8 mouse cellular contexts compared by ENCODE assay signal in genomic region chr7:44335031-44335878, GRCm38 (mm10). TPM values are rescaled to one million over a fixed set of nuclear protein-coding genes. Genes with fewer than 3 reads are reported as not detected.
DNase-seq lines count a peak whose midpoint lies in the region; ATAC-seq and TF ChIP-seq lines count a peak whose summit lies in the region.

No protein-coding gene starts in this region.

- no peak overlapping the region for H3K27ac ChIP-seq in heart, embryonic 10.5 days
- peak overlapping the region; percentile 85 for H3K27ac ChIP-seq in forebrain, postnatal 0 days (ENCODE audit: low read depth, low read length)
- H3K27ac ChIP-seq in stomach, postnatal 0 days (replicated peaks), result no peak overlapping the region

- H3K4me2 ChIP-seq in forebrain, postnatal 0 days (ENCODE audit: low read depth), result peak overlapping the region; percentile 88
- H3K4me2 ChIP-seq in stomach, postnatal 0 days (replicated peaks; ENCODE audit: low read depth), result peak overlapping the region; percentile 45

- peaks cover 86% of the 10 kb centered on the region for H3K27me3 ChIP-seq in heart, embryonic 10.5 days (ENCODE audit: insufficient read depth, poor library complexity, severe bottlenecking)
- H3K27me3 ChIP-seq in forebrain, postnatal 0 days (ENCODE audit: insufficient read depth, low read length), result no peaks in the 10 kb centered on the region
- peaks cover 18% of the 10 kb centered on the region for H3K27me3 ChIP-seq in stomach, postnatal 0 days (ENCODE audit: control insufficient read depth, insufficient read depth, low read length)

- H3K4me3 ChIP-seq in heart, embryonic 10.5 days, result peak overlapping the region; percentile 59
- peak overlapping the region; percentile 70 for H3K4me3 ChIP-seq in forebrain, postnatal 0 days (ENCODE audit: low read depth, low read length)
- H3K4me3 ChIP-seq in stomach, postnatal 0 days (ENCODE audit: low read depth, low read length), result peak overlapping the region; percentile 33

- peak overlapping the region; percentile 84 for H3K9ac ChIP-seq in forebrain, postnatal 0 days
- no peak overlapping the region for H3K9ac ChIP-seq in stomach, postnatal 0 days (ENCODE audit: low read length)

- H3K36me3 ChIP-seq in heart, embryonic 10.5 days, result no peaks in the 10 kb centered on the region
- peaks cover 22% of the 10 kb centered on the region for H3K36me3 ChIP-seq in forebrain, postnatal 0 days (ENCODE audit: insufficient read depth)
- H3K36me3 ChIP-seq in stomach, postnatal 0 days (ENCODE audit: control insufficient read depth, insufficient read depth, low read length), result no peaks in the 10 kb centered on the region

- no peak for TF ChIP-seq EP300 in stomach, postnatal 0 days (optimal IDR thresholded peaks at IDR 0.05)

- TF ChIP-seq CTCF in forebrain, postnatal 0 days (IDR thresholded peaks at IDR 0.05; ENCODE audit: low read depth), result no peak
- TF ChIP-seq CTCF in stomach, postnatal 0 days (IDR thresholded peaks at IDR 0.05; ENCODE audit: low read depth), result no peak

- WGBS in heart, embryonic 10.5 days, result 4% methylated on average over 24 of the region's 40 CpGs
- 7% methylated on average over 20 of the region's 40 CpGs for WGBS in forebrain, postnatal 0 days
- 7% methylated on average over 25 of the region's 40 CpGs for WGBS in stomach, postnatal 0 days

- no peak for DNase-seq in heart, embryonic 10.5 days (ENCODE audit: low spot score)
- no peak for DNase-seq in heart, adult 18-20 months
- peak; percentile 79 to 82 for DNase-seq in right cerebral cortex, postnatal 10 days (ENCODE audit: low spot score in 2 of 2)
- DNase-seq in right cerebral cortex, postnatal 36 days (ENCODE audit: low spot score in 2 of 2), result no peak
- peak; percentile 84 for DNase-seq in forebrain, postnatal 0 days
- DNase-seq in stomach, postnatal 0 days (ENCODE audit: low spot score), result peak; percentile 53
- no peak for DNase-seq in urinary bladder, adult 2 months (ENCODE audit: low spot score)

- peaks cover 9% of the 10 kb centered on the region for H3K4me1 ChIP-seq in heart, embryonic 10.5 days
- peaks cover 11% of the 10 kb centered on the region; the same call in 1 of the 2 replicates for H3K4me1 ChIP-seq in forebrain, postnatal 0 days (ENCODE audit: insufficient read depth)
- no peaks in the 10 kb centered on the region for H3K4me1 ChIP-seq in stomach, postnatal 0 days (replicated peaks; ENCODE audit: control insufficient read depth, insufficient read depth)

- H3K9me3 ChIP-seq in heart, embryonic 10.5 days, result no peaks in the 10 kb centered on the region
- H3K9me3 ChIP-seq in forebrain, postnatal 0 days (ENCODE audit: low read length), result no peaks in the 10 kb centered on the region
- no peaks in the 10 kb centered on the region for H3K9me3 ChIP-seq in stomach, postnatal 0 days (ENCODE audit: control insufficient read depth, low read length)

- ATAC-seq in forebrain, postnatal 0 days, result peak; percentile 69
- ATAC-seq in megakaryocyte progenitor cell, adult 5-6 weeks (replicated peaks; ENCODE audit: poor library complexity), result peak; percentile 81
- ATAC-seq in stomach, postnatal 0 days (ENCODE audit: low FRiP score, low TSS enrichment), result peak; percentile 32; the same call in 1 of the 2 replicates

RNA-seq across cellular contexts. Expression of gene Shank1, which starts 25.2 kb away (rescaled TPM):
- polyA plus RNA-seq in heart, embryonic 10.5 days (2016; fragmentation: Nextera tagmentation; extraction: Ambion mirVana), result 0.47 and 0.84 TPM in 2 replicates
- total RNA-seq in heart, adult 18-20 months (2021), result 1 to 10 TPM; 2.1 to 2.7 TPM
- total RNA-seq in forebrain, postnatal 0 days (2014; rRNA removed), result 31.1 and 34.2 TPM in 2 replicates
- polyA plus RNA-seq in forebrain, postnatal 0 days (2015; fragmentation: Nextera tagmentation; extraction: Ambion mirVana), result 15.4 and 29.7 TPM in 2 replicates
- 0.05 and 0.49 TPM in 2 replicates for total RNA-seq in megakaryocyte progenitor cell, adult 5-6 weeks (2015)
- not detected in 2 replicates for total RNA-seq in megakaryocyte progenitor cell, adult 5-6 weeks (2017)
- polyA plus RNA-seq in stomach, postnatal 0 days (2015; fragmentation: Nextera tagmentation; extraction: Ambion mirVana), result 0.53 and 0.61 TPM in 2 replicates
- 0.85 and 1.9 TPM in 2 replicates for polyA plus RNA-seq in urinary bladder, adult 2 months (2012; rRNA removed)

RNA-seq across cellular contexts. Expression of gene Clec11a, which starts 28.6 kb away (rescaled TPM):
- polyA plus RNA-seq in heart, embryonic 10.5 days (2016; fragmentation: Nextera tagmentation; extraction: Ambion mirVana), result 0.60 and 1.2 TPM in 2 replicates
- total RNA-seq in heart, adult 18-20 months (2021), result under 1 TPM; 0.69 to 0.87 TPM
- 3.8 and 4.7 TPM in 2 replicates for total RNA-seq in forebrain, postnatal 0 days (2014; rRNA removed)
- polyA plus RNA-seq in forebrain, postnatal 0 days (2015; fragmentation: Nextera tagmentation; extraction: Ambion mirVana), result 3.7 and 4.3 TPM in 2 replicates
- 4.1 TPM in 2 replicates for total RNA-seq in megakaryocyte progenitor cell, adult 5-6 weeks (2015)
- 4.2 and 4.4 TPM in 2 replicates for total RNA-seq in megakaryocyte progenitor cell, adult 5-6 weeks (2017)
- polyA plus RNA-seq in stomach, postnatal 0 days (2015; fragmentation: Nextera tagmentation; extraction: Ambion mirVana), result 11.1 and 11.4 TPM in 2 replicates
- 17.2 and 19.7 TPM in 2 replicates for polyA plus RNA-seq in urinary bladder, adult 2 months (2012; rRNA removed)

RNA-seq across cellular contexts. Expression of gene Syt3, which starts 48.6 kb away (rescaled TPM):
- polyA plus RNA-seq in heart, embryonic 10.5 days (2016; fragmentation: Nextera tagmentation; extraction: Ambion mirVana), result 0.74 and 0.78 TPM in 2 replicates
- 1 to 10 TPM; 2.3 to 2.9 TPM for total RNA-seq in heart, adult 18-20 months (2021)
- 48.2 and 77.2 TPM in 2 replicates for total RNA-seq in forebrain, postnatal 0 days (2014; rRNA removed)
- polyA plus RNA-seq in forebrain, postnatal 0 days (2015; fragmentation: Nextera tagmentation; extraction: Ambion mirVana), result 43.9 and 55.0 TPM in 2 replicates
- total RNA-seq in megakaryocyte progenitor cell, adult 5-6 weeks (2015), result 0.22 and 0.24 TPM in 2 replicates
- 0.12 and 0.14 TPM in 2 replicates for total RNA-seq in megakaryocyte progenitor cell, adult 5-6 weeks (2017)
- 1.2 and 1.4 TPM in 2 replicates for polyA plus RNA-seq in stomach, postnatal 0 days (2015; fragmentation: Nextera tagmentation; extraction: Ambion mirVana)
- polyA plus RNA-seq in urinary bladder, adult 2 months (2012; rRNA removed), result 4.1 and 4.3 TPM in 2 replicates

RNA-seq across cellular contexts. Expression of gene 1700008O03Rik, which starts 50.4 kb away (rescaled TPM):
- 0.49 and 0.83 TPM in 2 replicates for polyA plus RNA-seq in heart, embryonic 10.5 days (2016; fragmentation: Nextera tagmentation; extraction: Ambion mirVana)
- under 1 TPM; 0.30 to 0.31 TPM for total RNA-seq in heart, adult 18-20 months (2021)
- total RNA-seq in forebrain, postnatal 0 days (2014; rRNA removed), result 1.3 and 7.3 TPM in 2 replicates
- 2.7 and 3.5 TPM in 2 replicates for polyA plus RNA-seq in forebrain, postnatal 0 days (2015; fragmentation: Nextera tagmentation; extraction: Ambion mirVana)
- total RNA-seq in megakaryocyte progenitor cell, adult 5-6 weeks (2015), result 0.44 and 1.5 TPM in 2 replicates
- 1.8 and 2.2 TPM in 2 replicates for total RNA-seq in megakaryocyte progenitor cell, adult 5-6 weeks (2017)
- 0.68 and 0.75 TPM in 2 replicates for polyA plus RNA-seq in stomach, postnatal 0 days (2015; fragmentation: Nextera tagmentation; extraction: Ambion mirVana)
- polyA plus RNA-seq in urinary bladder, adult 2 months (2012; rRNA removed), result 1.4 and 1.5 TPM in 2 replicates

Comparison
In these comparisons a context has a peak if more than half of its experiments do, and no peak if none do; other contexts are left out.
1. DNase-seq: peak in right cerebral cortex, postnatal 10 days (2 of 2), forebrain, postnatal 0 days (single experiment) and stomach, postnatal 0 days (single experiment); none in heart, embryonic 10.5 days (single experiment), heart, adult 18-20 months (0 of 2), right cerebral cortex, postnatal 36 days (0 of 2) and urinary bladder, adult 2 months (single experiment).
2. Peak in every context shown above with its lines, with median percentiles within 50 percentile points of each other: H3K4me3 ChIP-seq and ATAC-seq.